ENCODE assay signal across 8 mouse cellular contexts in the genomic region with DNA sequence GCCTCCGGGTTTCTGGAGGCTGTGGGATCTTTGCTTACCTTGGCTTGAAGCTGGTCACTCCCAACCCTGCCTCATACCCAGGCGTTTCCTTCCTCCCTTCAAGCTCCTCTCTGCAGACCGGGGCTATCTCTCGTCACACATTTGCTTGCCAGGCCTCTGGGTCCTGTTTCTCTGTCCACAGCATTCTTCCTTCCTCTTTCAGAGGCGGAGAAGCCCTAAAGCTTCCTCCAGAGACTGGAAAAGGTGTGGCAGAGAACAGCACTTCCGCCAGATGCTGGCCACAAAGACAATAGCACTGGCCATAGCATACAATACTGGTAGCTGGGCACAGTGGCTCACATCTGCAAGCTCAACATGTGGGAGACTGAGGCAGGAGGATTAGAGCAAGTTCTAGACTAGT. TPM values are rescaled to one million over a fixed set of nuclear protein-coding genes. Genes with fewer than 3 reads are reported as not detected.
A peak's percentile ranks its signal among the peaks of the same experiment; 100 is the strongest.
DNase-seq lines count a peak whose midpoint lies in the region; ATAC-seq lines count a peak whose summit lies in the region.
"Had no signal": no experiment of that assay in that cellular context is flagged by ENCODE, and none has a peak within 500 bp of the region (broad histone marks: within the 10 kb centered on the region; RNA-seq: fewer than 3 reads in every experiment).

No protein-coding gene starts in this region.

- no peak overlapping the region for H3K4me2 ChIP-seq in neural tube, embryonic 13.5 days
- no peak overlapping the region for H3K4me2 ChIP-seq in heart, embryonic 16.5 days (ENCODE audit: low read depth, low read length)
- no peak overlapping the region for H3K4me2 ChIP-seq in limb, embryonic 13.5 days (replicated peaks)
- no peak overlapping the region for H3K4me2 ChIP-seq in stomach, embryonic 16.5 days (ENCODE audit: low read depth, low read length)

- H3K27ac ChIP-seq in neural tube, embryonic 13.5 days (replicated peaks): peak overlapping the region; percentile 6; the same call in 1 of the 2 replicates
- peak overlapping the region; percentile 72 for H3K27ac ChIP-seq in heart, embryonic 16.5 days (ENCODE audit: low read length)
- peak overlapping the region; percentile 15; the same call in 1 of the 2 replicates for H3K27ac ChIP-seq in limb, embryonic 13.5 days
- H3K27ac ChIP-seq in stomach, embryonic 16.5 days (ENCODE audit: low read length): 0 out of 2 replicates have a peak overlapping the region, but pooled peaks have one; percentile 26

- ATAC-seq in neural tube, embryonic 13.5 days (ENCODE audit: low read depth): no peak
- ATAC-seq in heart, embryonic 16.5 days (replicated peaks; ENCODE audit: extremely low read depth, insufficient read depth, low FRiP score): 0 out of 2 replicates have a peak, but pooled peaks have one; percentile 18
- ATAC-seq in limb, embryonic 13.5 days (ENCODE audit: low FRiP score, low read depth): no peak
- ATAC-seq in stomach, embryonic 16.5 days (ENCODE audit: insufficient read depth, low FRiP score): no peak
- ATAC-seq in activated CD4-positive, CD25-positive, alpha-beta regulatory T cell, adult 4 months: no peak

- no peak overlapping the region for H3K4me3 ChIP-seq in neural tube, embryonic 13.5 days
- H3K4me3 ChIP-seq in heart, embryonic 16.5 days (ENCODE audit: low read length): no peak overlapping the region
- H3K4me3 ChIP-seq in limb, embryonic 13.5 days: no peak overlapping the region
- H3K4me3 ChIP-seq in stomach, embryonic 16.5 days (replicated peaks; ENCODE audit: low read length): no peak overlapping the region

- H3K9me3 ChIP-seq in neural tube, embryonic 13.5 days: peaks cover 3% of the 10 kb centered on the region; the same call in 1 of the 2 replicates
- peaks cover 2% of the 10 kb centered on the region; the same call in 1 of the 2 replicates for H3K9me3 ChIP-seq in heart, embryonic 16.5 days (replicated peaks; ENCODE audit: control insufficient read depth, low read length)
- peaks cover 2% of the 10 kb centered on the region; the same call in 1 of the 2 replicates for H3K9me3 ChIP-seq in limb, embryonic 13.5 days
- H3K9me3 ChIP-seq in stomach, embryonic 16.5 days (replicated peaks; ENCODE audit: control insufficient read depth, low read length): peaks cover 1% of the 10 kb centered on the region; the same call in 1 of the 2 replicates

- no peaks in the 10 kb centered on the region; the same call in 1 of the 2 replicates for H3K36me3 ChIP-seq in neural tube, embryonic 13.5 days
- 0 out of 2 replicates have a peak, but pooled peaks cover 3% of the 10 kb centered on the region for H3K36me3 ChIP-seq in heart, embryonic 16.5 days (ENCODE audit: control insufficient read depth, insufficient read depth)
- H3K36me3 ChIP-seq in limb, embryonic 13.5 days: no peaks in the 10 kb centered on the region
- H3K36me3 ChIP-seq in stomach, embryonic 16.5 days (ENCODE audit: control insufficient read depth, insufficient read depth, low read length): no peaks in the 10 kb centered on the region

- no peak for DNase-seq in neural tube, embryonic 10.5 days (ENCODE audit: extremely low spot score, low spot score)
- no peak for DNase-seq in right cerebral cortex, postnatal 25 days
- DNase-seq: thymus, postnatal 36 days had no signal

- 79% methylated on average over 6 of the region's 6 CpGs for WGBS in neural tube, embryonic 13.5 days
- WGBS in heart, embryonic 16.5 days: 45% methylated on average over 6 of the region's 6 CpGs
- 66% methylated on average over 6 of the region's 6 CpGs for WGBS in limb, embryonic 13.5 days
- 60% methylated on average over 6 of the region's 6 CpGs for WGBS in stomach, embryonic 16.5 days

- no peak overlapping the region for H3K9ac ChIP-seq in neural tube, embryonic 13.5 days
- H3K9ac ChIP-seq in heart, embryonic 16.5 days (ENCODE audit: low read length): 0 out of 2 replicates have a peak overlapping the region, but pooled peaks have one; percentile 24
- no peak overlapping the region for H3K9ac ChIP-seq in limb, embryonic 13.5 days
- H3K9ac ChIP-seq in stomach, embryonic 16.5 days (ENCODE audit: low read length): no peak overlapping the region

- peaks cover 65% of the 10 kb centered on the region for H3K4me1 ChIP-seq in neural tube, embryonic 13.5 days (replicated peaks)
- H3K4me1 ChIP-seq in heart, embryonic 16.5 days (ENCODE audit: control insufficient read depth, insufficient read depth, low read length): peaks cover 51% of the 10 kb centered on the region
- H3K4me1 ChIP-seq in limb, embryonic 13.5 days: peaks cover 67% of the 10 kb centered on the region
- H3K4me1 ChIP-seq in stomach, embryonic 16.5 days (ENCODE audit: control insufficient read depth, insufficient read depth, low read length): peaks cover 27% of the 10 kb centered on the region

- no peaks in the 10 kb centered on the region for H3K27me3 ChIP-seq in neural tube, embryonic 13.5 days
- no peaks in the 10 kb centered on the region for H3K27me3 ChIP-seq in heart, embryonic 16.5 days (ENCODE audit: control insufficient read depth, insufficient read depth, low read length)
- no peaks in the 10 kb centered on the region for H3K27me3 ChIP-seq in limb, embryonic 13.5 days
- H3K27me3 ChIP-seq in stomach, embryonic 16.5 days (ENCODE audit: control insufficient read depth, insufficient read depth, low read length): no peaks in the 10 kb centered on the region

RNA-seq across cellular contexts. Expression of gene Bahcc1, which starts 13.8 kb away (rescaled TPM):
- 13.6 and 15.3 TPM in 2 replicates for polyA plus RNA-seq in neural tube, embryonic 13.5 days (2015; fragmentation: Nextera tagmentation; extraction: Ambion mirVana)
- 4.6 and 4.7 TPM in 2 replicates for polyA plus RNA-seq in heart, embryonic 16.5 days (2015; fragmentation: Nextera tagmentation; extraction: Ambion mirVana)
- polyA plus RNA-seq in limb, embryonic 13.5 days (2015; fragmentation: Nextera tagmentation; extraction: Ambion mirVana): 12.7 and 13.8 TPM in 2 replicates
- polyA plus RNA-seq in stomach, embryonic 16.5 days (2015; fragmentation: Nextera tagmentation; extraction: Ambion mirVana): 4.5 and 5.6 TPM in 2 replicates
- polyA plus RNA-seq in activated CD4-positive, CD25-positive, alpha-beta regulatory T cell, adult 4 months (2017; shearing (Covaris generic)): not detected

Comparison
In these comparisons a context has a peak if more than half of its experiments do, and no peak if none do; other contexts are left out.
1. H3K27ac ChIP-seq: peak in every context shown above with its lines; median percentile 72 in heart, embryonic 16.5 days; 26 in stomach, embryonic 16.5 days; 15 in limb, embryonic 13.5 days; 6 in neural tube, embryonic 13.5 days.